Mouse (Mus musculus) common myeloid progenitor, adult 5-6 weeks (primary cell): ENCODE data around the gene Tmem52b. TPM values are rescaled to one million over a fixed set of nuclear protein-coding genes. Genes with fewer than 3 reads are reported as not detected.
A peak's percentile ranks its signal among the peaks of the same experiment; 100 is the strongest.
"Not testable (repeated sequence)": the region's sequence is repeated elsewhere in the genome, so short reads cannot be mapped to it uniquely, and the experiment has no call there.

Experiments
- ATAC-seq: replicated peaks from 2 replicates; pipeline ENCODE4 v1.8.0; 2016; ENCODE audit warnings: low read depth, mild to moderate bottlenecking, moderate TSS enrichment, inconsistent platforms; ENCODE audit not compliant: poor library complexity, severe bottlenecking
- total RNA-seq: library from RNA; stranded (forward); fragments of 200-1000, 187-1606 nt; gene quantifications from 2 replicates; pipeline ENCODE4 v1.2.3, GENCODE M21; 2017

The Tmem52b gene
- total RNA-seq: 0.18 TPM in 1 of 2 replicates, not detected in the other

- no peak for ATAC-seq
These were observed at the start of gene Tmem52b for GRCm38 (mm10) chr6:129512367-129512766. Tmem52b (plus strand) TSS chr6:129512555.

GRCm38 (mm10) chr6:129471386-129471785 lies 41.0 kb upstream of the Tmem52b start:
- ATAC-seq: peak; percentile 45

- ATAC-seq: peak; percentile 50
These were observed 39.7 kb upstream of the Tmem52b start for GRCm38 (mm10) chr6:129472627-129473026.

- peak; percentile 86 for ATAC-seq
These were observed 35.8 kb upstream of the Tmem52b start for GRCm38 (mm10) chr6:129476404-129477126.

- ATAC-seq: no peak
These were observed 32.0 kb upstream of the Tmem52b start for GRCm38 (mm10) chr6:129480089-129480958.

GRCm38 (mm10) chr6:129494924-129495323 lies 17.4 kb upstream of the Tmem52b start:
- ATAC-seq: peak; percentile 75

DNA sequence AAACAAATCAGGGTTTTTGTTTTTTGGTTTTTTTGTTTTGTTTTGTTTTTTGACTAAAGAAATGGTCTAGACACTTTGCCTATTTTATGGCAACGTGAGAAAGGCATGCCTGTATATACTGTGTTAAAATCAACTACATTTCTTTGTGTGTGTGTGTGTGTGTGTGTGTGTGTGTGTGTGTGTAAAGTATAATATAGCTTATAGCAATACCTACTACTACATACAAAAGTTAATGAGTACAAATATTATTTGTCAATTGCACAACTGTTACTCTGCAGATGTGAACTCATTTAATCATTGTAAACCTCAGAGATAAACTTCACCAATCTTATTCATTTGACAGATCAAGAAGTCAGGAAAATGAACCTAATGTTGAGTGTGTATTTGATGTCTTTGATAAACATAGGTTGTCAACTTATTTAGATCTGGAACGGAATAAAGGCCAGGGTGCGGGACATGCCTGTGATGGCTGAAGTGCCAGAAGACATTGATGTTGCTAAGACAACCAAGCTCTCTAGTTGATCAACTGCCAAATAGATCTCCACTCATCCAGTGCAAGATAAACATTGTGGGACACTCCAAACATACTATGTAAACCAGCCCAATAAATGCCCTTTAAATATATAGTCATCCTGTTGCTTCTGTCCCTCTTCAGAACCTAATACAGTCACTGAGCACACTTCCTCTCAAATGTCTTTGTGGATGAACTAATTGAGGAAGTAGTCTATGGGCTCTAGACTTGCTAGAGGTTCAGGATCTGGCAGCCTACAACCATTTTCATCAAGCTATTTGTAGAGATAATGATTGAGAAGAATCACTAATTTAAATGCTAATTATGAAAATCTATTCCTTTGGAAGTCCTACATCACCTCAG lies 14.8 kb upstream of the Tmem52b start:
- ATAC-seq: peak; percentile 80

GRCm38 (mm10) chr6:129499516-129499915 lies 12.8 kb upstream of the Tmem52b start:
- not testable (repeated sequence) for ATAC-seq

DNA sequence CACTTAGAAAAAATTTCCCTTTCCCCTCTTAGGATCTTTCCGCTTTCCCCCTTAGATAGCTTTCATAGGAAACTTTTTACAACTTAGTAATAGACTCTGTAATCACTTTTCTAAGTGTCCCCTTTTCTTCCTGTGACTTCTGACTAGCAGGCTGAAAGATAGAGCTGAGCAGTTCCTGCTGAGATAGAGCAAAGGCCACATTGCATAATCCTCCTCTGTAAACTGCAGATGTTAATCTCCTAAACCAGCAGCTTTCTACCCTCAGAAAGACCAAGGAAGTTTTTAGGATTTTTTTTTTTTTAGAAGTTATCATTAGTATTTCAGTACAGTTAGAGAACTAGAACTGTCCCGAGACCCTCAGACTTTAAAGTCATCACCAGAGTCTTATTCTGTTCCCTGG lies 8.9 kb upstream of the Tmem52b start:
- no peak for ATAC-seq

- peak; percentile 52; the same call in 1 of the 2 replicates for ATAC-seq
These were observed 5.3 kb upstream of the Tmem52b start, which contains the start of gene Olr1 for GRCm38 (mm10) chr6:129507024-129507423. Olr1 (minus strand) TSS chr6:129507165.

- no peak for ATAC-seq
These were observed 2.0 kb upstream of the Tmem52b start for GRCm38 (mm10) chr6:129510120-129510911.

- no peak for ATAC-seq
These were observed 513 bp downstream of the Tmem52b start for GRCm38 (mm10) chr6:129512868-129513267.

DNA sequence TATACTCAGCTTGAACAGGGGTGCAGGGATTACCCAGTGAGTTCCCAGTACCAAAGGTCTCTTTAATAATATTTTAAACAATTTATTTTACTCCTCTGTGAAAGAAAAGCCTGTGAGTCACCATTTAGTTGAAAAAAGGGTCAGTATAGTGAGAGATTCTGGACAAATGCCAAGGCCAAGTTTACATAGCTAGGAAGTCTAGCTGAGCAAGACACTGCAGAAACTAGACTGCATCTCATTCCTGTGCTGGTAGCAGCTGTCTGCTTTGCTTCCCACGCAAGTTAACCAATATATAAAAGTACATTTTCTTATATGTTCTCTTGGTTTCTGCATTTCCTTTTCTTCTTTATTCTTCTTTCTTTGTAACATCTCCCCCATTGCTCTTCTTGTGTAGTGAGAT lies 1.1 kb downstream of the Tmem52b start:
- ATAC-seq: no peak

DNA sequence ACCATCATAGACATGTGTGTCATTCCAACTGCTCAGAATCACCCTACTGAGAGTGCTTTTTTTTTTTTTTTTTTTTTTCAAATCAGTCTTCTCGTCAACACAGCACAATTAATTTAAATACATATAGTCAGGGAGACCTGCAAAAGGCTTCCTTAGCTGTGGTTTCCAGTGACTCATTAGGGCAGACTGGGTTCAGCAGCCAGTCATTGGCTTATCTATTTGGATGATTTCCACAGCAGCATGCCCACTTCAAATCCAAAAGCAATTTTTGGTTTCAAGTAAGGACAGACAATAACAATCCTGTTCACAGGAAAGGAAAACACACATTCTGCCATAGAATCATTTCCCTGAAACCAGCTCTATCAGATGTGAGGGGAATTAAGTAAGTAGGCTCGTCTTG lies 2.0 kb downstream of the Tmem52b start:
- ATAC-seq: peak; percentile 33; the same call in 1 of the 2 replicates

GRCm38 (mm10) chr6:129515068-129515467 lies 2.7 kb downstream of the Tmem52b start:
- 0 out of 2 replicates have a peak, but pooled peaks have one; percentile 7 for ATAC-seq

GRCm38 (mm10) chr6:129516388-129516787 lies 4.0 kb downstream of the Tmem52b start:
- ATAC-seq: no peak

- peak; percentile 89 for ATAC-seq
These were observed 5.5 kb downstream of the Tmem52b start for GRCm38 (mm10) chr6:129517752-129518408.

DNA sequence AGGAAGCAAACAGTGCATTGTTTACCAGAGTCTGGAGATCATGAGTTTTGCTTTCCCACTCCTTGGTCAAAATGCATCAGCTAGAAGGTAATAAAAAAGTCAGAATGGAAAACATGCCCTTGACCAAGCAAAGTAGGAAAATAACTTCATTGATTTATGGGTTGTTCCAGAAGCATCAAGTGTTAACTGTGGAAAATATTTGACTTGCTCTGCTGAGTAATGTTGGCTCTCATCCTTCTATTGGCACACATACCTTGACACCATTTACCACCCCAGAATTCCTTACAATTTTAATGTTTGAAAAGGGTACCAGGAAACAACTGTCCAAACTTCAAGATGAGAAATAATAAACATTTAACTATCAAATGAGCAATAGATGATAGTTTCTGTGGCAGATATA lies 13.7 kb downstream of the Tmem52b start:
- ATAC-seq: no peak

DNA sequence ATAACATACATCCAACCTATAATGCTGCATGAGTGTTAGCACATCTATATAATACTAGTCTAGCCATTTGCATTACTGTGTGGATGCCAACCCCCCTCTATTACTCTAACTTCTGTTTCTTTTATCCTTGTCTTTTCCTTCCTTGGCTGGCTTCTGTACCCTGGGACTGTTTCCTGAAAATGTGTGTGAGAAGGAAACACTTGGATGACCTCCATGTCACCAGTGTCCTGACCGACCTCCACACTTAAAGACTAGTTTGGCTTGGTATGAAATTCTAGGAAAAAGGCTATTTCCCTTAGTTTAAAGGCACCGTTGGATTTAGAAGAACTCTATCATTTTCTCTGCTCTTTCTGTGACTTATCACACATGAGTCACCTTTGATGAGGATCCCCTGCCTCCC lies 15.1 kb downstream of the Tmem52b start:
- ATAC-seq: no peak
